Mouse (Mus musculus): ENCODE results near the gene Tnip3.

Gene Tnip3

GRCm38 (mm10) chr6:65525192-65525591 lies at the start of gene Tnip3:
TSS of gene Tnip3 (plus strand) at chr6:65525313.
- no peak for DNase-seq

GRCm38 (mm10) chr6:65498786-65499185 lies 26.3 kb upstream of the Tnip3 start:
- DNase-seq = no peak

GRCm38 (mm10) chr6:65510051-65510669 lies 15.0 kb upstream of the Tnip3 start:
- DNase-seq = peak; percentile 68

- DNase-seq = no peak
Measured at GRCm38 (mm10) chr6:65513813-65514212, 11.3 kb upstream of the Tnip3 start.

DNA sequence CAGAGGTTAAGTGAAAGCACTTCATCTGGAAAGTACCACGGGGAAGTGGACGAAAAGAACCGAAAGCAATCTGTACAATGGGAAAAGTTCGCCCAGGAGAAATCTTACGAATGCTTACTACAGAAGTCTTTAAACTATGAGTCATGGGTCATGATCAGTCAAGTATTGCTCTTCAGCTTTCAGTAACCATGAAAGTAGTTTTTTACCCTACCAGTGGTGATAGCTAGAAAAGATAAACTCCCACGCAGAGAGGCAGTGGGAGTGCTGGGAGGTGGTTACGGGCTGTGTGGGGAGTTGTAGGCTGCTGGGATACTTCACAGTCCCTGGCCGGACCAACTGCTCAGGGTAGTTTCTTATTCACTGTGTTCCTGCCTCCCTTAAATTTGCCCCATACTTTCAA lies 8.4 kb upstream of the Tnip3 start:
- no peak for DNase-seq

DNA sequence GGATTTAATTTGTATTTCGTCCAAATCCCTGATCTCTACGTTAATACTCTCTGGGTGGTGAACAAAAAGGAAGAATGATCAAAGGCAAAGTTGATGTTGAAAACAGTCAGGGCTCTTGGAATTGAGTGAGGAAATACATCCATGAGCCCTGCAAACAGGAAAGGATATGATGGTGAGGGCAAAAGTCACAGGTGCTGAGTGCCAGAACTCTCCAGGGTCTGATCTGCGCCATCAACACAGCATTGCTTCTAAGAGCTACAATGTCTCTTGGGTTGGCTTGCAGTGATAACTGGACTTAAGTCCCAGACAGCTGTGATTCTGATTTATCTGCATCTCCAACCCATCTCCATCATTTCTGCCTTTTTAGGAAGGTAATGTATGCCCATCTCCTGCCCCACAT lies 4.3 kb upstream of the Tnip3 start:
- no peak for DNase-seq

DNA sequence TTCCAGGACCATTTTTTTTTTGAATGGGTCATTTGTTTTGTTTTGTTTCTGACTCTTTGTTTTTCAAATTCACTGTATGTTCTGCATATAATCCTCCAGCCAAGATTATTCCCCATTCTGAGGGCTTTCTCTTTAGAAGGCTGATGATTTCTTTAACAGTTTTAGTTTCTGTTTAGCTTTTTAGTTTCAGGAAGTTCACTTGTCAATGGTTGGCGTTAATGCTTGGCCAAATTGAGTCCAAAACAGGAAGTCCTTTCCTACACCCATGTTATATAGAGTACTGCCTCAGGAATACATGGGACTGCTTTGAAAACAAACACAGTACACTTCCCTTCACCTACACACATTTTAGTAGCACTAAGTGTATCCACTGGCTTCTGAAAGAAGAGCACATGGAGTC lies 2.8 kb downstream of the Tnip3 start:
- DNase-seq = no peak

DNA sequence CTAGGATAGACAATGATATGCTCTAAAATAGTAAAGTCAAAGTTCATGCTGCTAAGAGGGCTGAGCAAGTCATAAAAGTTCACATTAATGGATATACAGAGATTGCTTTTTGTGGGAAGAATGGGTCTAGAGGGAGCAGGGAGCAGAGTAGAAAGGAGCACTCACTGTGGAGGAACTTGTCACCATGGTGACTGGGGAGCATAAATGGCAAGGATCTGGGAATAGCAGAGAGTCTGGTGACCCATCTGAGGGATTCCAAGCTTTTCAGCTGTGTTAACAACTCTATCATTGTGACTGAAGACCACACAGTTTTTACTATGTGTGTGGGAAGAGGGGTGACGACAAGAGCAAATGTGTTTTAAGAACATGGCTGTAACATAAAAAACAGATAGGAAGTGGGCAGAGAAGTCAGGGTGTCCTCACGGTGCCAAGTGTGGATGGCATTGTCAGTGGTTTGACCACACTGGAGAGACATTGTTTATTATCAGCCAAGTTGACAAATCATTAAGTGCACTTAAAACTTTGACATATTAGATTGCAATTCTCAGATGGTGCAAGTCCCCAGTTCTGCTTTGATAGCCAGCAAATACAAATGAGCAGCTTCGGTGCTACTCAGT lies 6.2 kb downstream of the Tnip3 start:
- DNase-seq = no peak

DNA sequence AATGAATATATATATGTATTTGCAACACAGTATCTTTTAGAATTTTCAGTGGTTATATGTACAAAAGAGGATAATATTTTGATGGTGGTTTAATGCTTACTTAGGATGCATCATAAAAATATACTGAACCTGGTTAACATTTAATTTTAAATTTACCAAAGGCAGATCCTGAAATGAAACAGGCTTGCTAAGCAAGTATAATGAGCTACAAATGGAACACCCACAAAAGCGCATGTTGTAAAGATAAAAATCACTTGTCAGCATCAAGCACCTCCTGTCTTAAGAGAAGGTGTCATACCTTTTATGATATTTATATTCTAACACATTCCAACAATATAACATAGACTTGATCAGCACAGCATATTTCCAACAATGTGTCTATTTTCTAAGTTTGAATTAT lies 8.6 kb downstream of the Tnip3 start:
- no peak for DNase-seq

- DNase-seq = no peak
Measured at GRCm38 (mm10) chr6:65537327-65537884, 12.3 kb downstream of the Tnip3 start.

- no peak for DNase-seq
Measured at GRCm38 (mm10) chr6:65538022-65538652, 13.0 kb downstream of the Tnip3 start.

GRCm38 (mm10) chr6:65538921-65539320 lies 13.8 kb downstream of the Tnip3 start:
- no peak for DNase-seq

DNA sequence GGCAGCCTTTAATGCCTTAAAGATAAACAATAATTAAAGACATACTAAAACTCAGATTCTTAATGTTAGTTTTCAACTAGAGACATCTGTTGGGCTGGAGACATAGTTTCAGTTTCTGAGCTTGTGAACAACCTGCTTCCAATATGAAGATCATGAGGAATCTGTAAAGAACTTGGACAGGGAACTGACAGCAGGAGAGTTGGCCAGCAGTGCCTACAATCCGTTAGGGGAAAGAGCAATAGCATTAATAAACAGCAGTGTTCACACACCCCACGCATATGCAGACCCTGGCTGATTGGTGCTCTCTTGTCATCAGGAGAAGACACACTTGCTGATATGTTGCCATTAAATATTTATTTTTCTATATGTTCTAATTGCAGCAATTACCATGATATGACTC lies 15.0 kb downstream of the Tnip3 start:
- no peak for DNase-seq

DNA sequence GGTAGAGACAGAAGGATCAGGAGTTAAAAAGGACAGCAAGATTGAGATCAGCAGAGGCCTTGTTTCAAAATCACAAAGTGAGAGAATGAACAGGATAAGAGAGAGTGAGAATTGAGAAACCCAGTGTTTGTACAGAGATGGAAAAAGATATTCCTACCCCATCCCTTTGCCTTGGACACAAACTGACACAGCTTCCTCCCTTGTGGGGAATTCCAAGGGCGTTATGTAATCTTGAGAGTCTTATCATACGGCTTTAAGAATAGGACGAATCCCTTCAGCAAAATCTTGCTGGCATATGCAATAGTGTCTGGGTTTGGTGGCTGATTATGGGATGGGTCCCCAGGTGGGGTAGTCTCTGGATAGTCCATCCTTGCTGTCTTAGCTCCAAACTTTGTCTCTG lies 16.0 kb downstream of the Tnip3 start:
- DNase-seq = no peak

- peak; percentile 13 for DNase-seq
Measured at GRCm38 (mm10) chr6:65542391-65542790, 17.3 kb downstream of the Tnip3 start.

DNA sequence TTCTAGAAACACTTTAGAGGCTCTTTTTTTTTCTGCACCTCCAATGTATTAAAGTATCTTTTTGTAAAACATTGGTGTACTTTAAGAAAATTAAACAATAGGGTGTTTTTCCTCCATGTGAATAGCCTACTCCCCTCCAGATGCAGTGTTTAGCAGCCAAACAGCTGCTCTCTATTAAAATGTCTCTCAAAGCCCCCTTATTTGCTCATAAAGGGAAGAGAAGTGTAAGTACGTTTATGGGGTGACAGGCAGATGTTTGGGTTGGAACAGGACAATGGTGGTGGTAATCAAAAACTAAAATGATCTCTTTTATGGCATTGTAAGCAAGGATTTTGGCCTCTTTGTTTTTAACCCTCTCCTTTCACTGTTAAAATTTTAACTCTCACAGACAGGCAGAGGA lies 17.8 kb downstream of the Tnip3 start:
- DNase-seq = no peak

GRCm38 (mm10) chr6:65563887-65564656 lies 39.0 kb downstream of the Tnip3 start:
- DNase-seq = peak; percentile 73

DNA sequence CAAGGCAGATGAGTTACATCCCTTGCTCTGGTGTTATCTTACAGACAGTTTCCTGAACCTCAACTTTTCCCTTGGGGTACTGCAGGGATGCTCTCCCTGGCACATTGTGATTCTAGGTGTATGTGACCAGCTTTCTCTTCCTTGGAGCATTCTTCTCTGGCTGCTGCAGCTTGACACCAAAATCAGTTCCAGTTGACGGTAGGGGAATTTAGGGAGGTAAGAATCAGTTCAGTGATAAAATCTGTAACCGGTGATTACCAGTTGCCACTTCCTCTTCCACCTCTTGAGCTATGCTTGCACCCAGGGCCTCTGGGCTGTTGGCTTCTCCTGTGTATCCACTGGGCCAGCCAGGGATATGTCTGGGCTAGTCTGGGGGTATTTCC lies 39.5 kb downstream of the Tnip3 start:
- no peak for DNase-seq

GRCm38 (mm10) chr6:65569741-65570140 lies 44.6 kb downstream of the Tnip3 start:
- DNase-seq = peak; percentile 67

DNA sequence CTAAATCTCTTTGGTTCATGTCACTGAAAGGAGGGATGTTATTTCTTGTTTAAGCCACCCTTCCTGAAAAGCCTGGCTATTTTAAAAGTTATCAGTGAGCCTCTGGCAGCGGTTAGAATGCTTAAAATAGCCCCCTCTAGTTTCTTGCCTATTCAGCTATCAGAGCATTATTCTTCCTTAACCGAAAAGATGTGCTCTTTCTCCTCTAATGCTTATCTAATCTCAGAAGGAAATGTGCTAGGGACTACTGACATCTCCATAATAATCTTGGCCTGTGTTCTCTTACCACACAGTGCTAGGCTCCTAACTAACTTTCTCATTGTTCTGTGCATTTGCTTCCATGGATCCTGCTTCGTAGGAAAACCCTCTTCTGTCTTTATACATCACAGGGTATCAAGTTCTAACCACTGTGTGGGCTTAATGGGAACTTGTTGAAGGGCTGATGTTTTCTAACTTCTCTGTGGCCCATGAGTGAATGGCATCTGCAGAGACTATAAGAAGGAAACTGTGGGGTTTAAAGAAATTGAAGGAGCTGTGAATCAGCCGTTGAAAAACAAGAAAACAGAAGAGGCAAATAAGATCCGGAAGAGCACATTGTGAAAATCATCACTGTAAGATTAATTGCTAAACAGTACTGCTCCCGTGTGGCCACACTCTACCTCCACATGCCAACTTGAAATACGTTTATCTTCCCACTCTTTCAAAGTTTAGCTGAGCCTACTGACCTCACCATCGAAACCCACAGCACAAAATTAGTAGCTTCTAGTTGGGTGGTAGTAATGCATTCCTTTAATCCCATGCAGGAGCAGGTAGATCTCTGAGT lies 53.2 kb downstream of the Tnip3 start:
- no peak for DNase-seq

DNA sequence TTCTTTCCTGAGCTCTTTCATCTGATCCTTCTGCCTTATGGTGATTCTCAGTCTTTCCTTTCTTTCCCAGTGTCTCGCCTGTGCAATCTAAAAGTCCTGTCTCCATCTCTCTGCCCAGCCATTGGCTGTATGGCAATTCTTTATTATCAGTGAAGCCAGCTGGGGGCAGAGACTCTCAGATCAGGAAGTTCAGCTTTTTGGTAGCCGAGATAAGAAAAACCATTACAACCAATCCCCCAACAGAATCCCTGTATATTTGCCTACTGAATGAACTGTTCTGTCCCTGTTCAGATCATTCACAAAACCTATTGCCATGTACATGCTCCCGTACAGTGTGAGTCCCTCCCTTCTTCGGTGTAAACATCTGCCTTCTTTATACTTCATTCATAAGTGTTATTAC lies 57.9 kb downstream of the Tnip3 start:
- no peak for DNase-seq

DNA sequence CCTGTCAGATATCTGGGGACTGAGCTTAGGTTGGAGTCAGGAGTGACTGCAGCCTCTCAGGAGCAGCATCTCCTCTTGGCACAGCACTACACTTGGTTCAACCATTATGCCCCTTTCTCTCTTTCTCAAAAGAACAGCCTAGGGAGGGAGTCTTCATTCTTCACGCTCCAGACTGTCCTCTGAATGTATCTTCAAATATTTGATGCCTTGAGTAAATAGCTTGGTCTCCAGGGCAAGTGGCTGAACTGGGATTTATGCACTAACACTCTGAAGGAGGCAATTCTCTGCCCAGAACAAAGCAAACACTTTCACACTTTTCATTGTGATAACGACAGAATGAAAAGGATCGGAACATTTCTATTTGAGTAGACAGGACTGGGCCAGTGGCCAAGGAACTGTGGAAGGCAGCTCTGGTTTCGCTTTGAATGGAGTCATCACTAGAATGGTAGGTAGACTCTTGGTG lies 59.8 kb downstream of the Tnip3 start:
- DNase-seq = peak; percentile 78
